Mouse (Mus musculus): ENCODE measurements around the gene Pkn1. TPM values are rescaled to one million over a fixed set of nuclear protein-coding genes. Genes with fewer than 3 reads are reported as not detected.

Pkn1 gene
- 51.9 and 61.9 TPM in 2 replicates for polyA plus RNA-seq (2012; rRNA removed)

DNA sequence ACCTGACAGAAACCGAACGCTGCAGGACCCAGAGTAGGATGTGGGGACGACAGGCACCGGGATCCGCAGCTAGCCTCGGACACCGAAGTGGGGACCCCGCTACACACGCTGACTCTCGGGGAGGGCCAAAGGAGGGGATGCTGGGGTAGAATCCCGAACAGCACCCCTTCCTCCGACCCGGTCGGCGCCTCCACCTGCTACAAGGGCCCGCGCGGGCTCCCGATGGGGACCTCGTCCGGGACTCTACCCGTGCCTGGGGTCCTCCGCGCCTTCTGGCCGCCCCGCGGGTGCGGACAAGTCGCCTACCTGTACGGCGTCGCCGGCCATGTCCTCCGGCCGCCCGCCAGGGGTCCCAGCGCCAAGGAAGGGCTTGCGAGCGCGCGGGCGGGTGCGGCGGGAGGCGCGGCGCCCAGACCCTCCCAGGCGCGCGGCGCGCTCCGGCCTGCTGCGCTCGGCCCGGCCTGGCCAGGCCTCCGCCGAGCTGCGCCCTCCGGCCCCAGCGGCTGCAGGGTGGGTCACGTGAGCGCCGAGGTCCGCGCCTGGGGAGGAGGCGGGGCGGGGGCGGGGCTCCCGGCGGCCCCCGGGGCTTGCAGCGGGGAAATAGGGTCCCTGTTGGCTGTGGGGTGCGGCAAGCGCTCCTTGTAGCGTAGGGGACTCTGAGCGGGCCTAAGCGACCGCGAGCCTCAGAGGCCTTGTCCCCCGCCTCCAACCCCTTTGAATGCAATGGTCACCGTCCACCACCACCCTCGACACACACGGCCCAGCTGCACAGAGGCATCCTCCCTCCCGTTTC lies at the start of gene Pkn1:
TSS of gene Pkn1 (minus strand) at position 519 of the 793 bp plus-strand sequence.
- DNase-seq (ENCODE audit: extremely low spot score in 1 of 2, low spot score in 1 of 2) = no peak

DNA sequence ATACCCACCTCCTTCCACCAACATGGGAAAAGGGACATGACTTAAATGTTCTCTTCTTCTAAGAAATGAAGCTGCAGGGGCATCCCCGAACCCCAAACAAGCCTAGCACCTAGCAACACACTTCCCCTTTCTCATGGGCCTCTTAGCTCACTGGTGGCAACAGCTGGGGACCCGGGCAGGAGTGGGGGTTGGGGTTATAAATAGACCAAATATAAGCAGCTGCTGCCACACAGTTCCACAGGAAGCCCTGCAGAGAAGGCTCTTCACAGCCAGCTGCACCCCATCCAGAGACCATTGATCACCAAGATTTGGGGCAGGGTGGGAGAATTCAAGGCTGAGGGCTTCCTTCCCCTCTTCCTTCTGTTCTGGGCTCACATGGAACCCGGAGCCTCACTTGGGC lies 49.7 kb upstream of the Pkn1 start:
- DNase-seq (ENCODE audit: extremely low spot score in 1 of 2, low spot score in 1 of 2) = no peak

DNA sequence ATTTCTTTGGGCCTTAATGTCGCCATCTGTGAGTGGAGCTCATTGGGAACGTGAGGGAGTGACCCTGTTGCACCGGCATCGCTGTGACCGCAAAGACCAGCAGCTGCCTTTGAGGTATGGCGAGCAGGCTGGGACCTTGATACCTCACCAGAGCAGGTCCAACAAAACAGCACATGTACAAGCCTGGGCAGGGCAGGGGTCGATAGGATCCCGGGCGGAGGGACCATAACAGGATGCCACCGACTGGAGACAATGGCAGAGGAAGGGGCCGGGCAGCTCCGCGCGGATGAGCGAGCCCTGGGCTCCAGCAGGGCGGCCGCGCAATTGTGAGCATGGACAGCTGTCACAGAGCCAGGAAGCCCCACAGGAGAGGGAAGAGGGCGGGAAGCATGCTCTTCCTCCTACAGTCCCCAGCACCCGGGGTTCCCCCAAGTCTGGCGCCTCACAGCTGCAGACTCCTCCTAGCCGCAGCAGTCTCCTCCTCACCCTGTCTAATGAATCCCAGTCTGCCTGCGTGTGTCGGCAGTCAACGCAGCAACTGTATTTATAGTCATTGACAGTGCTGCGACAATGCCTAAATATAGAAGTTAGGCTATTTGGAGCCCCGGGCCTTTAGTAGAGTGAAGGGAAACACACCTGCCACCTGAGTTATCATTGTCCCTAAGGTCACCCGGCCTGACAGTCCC lies 48.8 kb upstream of the Pkn1 start:
- peak in 1 of 2 experiments; percentile 62 for DNase-seq (ENCODE audit: extremely low spot score in 1 of 2, low spot score in 1 of 2)

DNA sequence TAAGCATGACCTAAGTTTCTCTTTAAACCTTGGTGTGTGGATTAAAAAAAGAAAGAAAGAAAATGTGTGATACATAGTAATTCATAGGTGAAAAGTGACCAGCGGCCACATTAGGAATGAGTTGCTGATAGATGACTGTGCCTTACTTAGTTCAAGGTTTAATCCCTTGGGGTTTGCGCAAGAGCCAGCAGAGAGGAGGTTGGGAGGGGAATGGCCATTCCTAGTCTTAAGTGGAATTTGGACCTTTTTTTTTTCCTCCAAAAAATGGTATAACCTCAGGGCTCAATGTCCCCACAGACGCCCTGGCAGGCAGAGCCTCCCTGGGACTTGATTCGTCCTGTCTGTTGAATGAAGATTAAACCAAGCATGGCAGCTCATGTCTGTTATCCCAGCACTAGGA lies 45.1 kb upstream of the Pkn1 start:
- no peak for DNase-seq (ENCODE audit: extremely low spot score in 1 of 2, low spot score in 1 of 2)

DNA sequence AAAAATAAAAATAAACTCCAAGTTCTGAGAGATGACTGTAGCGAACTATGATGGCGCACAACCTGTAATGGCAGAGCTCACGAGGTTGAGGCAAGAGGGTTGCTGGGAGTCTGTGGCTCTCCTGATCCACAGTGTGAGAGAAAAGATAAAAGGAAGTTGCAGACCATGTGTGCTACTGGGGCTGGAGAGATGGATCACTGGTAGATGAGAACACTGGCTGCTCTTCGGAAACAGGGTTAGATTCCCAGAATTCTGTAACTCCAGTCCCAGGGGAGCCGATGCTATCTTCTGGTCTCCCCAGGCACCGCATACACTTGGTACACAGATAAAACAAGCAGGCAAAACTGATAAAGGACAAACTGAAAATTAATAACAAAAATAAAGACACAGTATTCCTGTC lies 44.0 kb upstream of the Pkn1 start:
- no peak for DNase-seq (ENCODE audit: extremely low spot score in 1 of 2, low spot score in 1 of 2)

DNA sequence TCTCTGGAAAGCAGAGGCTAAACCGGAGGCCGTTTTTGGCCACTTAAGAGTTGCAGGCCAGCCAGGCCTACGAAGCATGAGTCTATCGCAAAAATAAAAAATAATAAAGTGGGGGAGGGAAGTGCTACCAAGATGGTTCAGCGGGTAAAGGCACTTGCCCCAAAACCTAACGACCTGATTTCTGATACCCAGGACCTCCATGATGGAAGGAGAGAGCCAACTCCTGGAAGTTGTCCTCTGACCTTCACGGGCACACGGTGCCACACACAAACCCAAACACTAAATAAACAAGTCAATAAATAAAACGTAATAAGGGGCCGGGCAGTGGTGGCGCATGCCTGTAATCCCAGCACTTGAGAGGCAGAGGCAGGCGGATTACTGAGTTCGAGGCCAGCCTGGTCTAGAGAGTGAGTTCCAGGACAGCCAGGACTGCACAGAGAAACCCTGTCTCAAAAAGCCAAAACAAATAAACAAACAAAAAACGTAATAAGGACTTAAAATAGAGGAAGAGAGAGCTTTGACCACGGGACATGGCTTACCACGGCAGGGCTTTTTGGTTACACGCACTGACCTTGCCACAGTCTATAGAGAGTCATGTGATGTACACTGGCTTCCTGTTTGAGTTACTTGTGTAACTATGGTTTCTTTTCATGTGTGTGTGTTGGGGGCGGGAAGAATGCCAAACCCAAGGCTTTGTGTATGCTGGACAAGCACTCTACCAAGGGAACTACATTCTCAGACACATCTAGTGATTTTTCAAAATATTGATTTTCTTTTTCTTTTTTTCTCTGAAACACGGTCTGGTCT lies 43.1 kb upstream of the Pkn1 start:
- no peak for DNase-seq (ENCODE audit: extremely low spot score in 1 of 2, low spot score in 1 of 2)

DNA sequence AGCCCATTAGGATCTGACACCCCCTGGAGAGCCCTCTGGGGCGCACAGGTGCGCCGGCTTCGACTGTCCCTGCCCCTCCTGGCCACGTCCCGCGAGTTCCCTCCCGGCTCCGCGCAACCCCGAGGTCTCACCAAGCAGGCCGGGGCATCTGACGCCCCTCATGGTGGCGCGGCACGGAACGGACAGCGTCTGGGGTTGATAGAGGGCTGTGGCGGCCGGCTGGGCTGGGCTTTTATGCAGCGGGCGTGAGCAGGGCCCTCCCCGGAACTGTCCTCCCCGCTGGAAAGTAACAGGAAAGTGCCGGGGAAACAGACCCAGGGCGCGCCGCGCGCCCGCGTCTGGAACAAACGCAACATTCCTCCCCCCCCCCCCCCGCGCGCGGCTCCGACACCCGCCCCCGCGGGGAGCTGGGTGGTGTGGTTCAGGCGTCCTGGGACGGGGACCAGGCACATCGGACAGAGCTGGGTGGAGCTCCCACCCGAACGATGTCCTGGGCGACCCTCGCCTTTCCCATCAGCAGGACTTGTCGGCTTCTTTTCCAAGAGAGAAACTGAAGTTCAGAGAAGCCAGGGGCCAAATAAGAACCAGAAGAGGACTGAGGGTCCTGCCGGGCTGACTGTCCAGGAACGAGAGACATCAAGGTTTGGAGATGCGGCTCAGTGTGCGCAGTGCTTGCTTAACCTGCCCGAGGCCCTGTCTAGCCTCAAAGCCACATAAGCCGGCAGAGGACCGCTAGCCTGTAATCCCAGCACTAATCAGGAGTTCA lies 42.2 kb upstream of the Pkn1 start, which contains the start of gene Adgre5:
TSS of gene Adgre5 (minus strand) at position 351 of the 766 bp plus-strand sequence.
- no peak for DNase-seq (ENCODE audit: extremely low spot score in 1 of 2, low spot score in 1 of 2)

DNA sequence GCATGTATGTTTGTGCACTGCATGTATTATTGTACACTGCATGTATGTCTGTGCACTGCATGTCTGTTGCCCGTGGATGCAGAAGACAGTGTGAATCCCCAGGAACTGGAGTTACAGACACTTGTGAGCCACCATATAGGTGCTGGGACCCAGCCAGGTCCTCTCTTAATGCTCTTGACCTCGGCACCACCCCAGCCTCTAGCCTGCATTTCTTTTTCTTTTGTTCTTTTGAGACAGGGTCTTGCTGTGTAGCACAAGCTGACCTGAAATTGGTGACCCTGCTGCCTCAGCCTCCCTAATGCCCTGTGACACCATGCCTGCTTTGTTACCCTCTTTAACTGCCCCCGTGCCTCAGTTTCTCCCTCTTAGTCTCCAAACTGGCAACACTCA lies 41.6 kb upstream of the Pkn1 start:
- DNase-seq (ENCODE audit: extremely low spot score in 1 of 2, low spot score in 1 of 2) = no peak

DNA sequence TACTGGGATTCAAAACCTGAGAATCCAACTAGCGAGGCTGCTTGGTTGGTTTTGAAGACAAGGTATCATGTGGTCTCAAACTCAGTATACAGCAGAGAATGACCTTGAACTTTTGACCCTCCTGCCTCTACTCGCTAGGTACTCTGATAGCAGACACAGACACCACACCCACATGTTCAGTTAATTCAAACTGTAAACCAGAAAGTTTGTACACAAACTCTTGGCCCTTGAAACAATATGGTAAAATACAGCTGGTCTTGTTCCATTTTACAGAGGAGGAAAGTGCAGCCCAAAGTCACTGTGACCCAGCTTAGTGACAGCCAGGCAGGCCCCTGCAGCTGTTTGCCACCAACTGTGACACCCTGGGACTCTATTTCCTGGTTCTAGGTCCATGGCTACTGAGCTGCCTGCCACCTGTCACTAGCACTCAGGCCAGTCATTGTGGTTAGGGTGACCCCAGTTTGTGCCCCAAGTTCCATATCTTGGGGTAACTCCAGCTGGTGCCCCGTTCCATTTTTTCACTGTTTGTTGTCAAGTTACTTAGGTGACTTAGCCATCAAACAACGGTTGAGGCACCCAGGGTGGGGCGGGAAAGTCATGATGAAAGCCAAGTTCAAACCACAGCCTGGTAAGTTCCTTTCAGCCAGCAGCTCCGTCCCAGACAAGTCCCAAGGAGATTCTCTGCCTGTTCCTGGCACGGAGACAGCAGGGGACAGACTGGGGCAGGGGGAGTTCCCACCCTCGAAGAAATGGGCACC lies 40.9 kb upstream of the Pkn1 start:
- DNase-seq (ENCODE audit: extremely low spot score in 1 of 2, low spot score in 1 of 2) = no peak

DNA sequence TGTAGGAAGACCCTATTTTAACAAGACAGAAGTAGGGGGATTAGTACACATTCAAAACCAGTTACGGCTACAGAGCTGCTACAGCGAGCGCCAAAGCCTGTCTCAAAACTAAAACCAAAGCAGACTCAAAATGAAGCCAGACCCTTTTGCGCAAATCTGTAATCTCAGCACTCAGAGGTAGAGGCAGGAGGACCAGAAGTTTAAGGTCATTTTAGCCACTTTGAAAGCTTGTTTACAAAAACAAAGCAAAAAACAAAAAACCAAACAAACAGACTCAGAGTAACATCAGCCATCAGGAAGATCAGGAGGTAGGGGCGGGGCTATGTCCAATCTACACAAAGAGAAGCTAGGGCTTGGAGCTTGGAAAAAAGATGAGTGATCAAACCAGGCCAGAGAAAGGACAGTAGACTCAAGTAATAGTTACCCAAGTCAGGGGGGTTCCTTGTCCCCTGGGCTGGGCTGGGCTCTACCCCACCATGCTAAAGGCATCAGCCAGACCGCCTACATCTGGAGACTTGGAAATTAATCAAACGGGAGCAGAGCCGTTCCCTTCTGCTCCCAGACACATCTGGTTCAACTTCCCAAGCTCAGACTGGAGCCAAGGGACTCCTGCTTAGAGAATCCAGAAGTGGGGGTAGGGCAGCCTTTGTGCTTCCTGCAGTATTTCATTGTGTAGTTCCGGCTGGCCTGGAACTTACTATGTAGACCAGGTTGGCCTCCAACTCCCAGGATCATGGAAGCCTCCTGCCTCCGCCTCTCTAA lies 40.2 kb upstream of the Pkn1 start:
- DNase-seq (ENCODE audit: extremely low spot score in 1 of 2, low spot score in 1 of 2) = no peak

DNA sequence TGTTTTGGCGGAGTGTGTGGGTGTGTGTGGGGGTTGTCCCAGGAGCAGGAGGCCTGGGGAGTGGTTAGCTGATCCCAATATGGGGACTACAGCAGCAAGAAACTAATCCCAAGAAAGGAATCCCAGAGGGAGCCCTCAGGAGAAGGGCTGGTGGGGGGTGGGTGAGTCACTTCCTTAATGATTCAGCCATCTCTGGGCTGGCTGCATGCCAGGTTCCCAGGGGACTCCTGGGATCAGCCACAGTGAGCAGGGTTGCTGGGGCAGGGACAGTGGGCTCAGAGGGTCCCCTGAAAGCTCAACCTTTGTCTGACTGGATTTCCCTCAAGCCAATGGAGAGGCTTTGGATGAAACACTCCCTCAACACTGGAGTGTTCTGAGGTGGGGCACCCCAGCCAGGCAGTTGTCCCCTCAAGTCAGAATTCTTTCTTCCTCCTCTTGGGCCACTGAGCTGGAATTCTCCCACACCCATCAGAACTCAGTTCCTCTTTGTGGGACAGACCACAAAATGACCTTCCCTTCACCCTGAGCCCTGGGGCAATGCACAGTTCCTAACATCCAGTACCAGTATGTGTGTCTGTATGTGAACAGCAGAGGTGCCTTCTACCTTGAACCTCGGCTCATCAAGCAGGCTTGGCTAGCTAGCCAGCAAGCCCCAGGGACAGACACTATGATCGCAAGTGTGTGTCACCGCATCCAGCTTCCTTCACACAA lies 39.0 kb upstream of the Pkn1 start:
- DNase-seq (ENCODE audit: extremely low spot score in 1 of 2, low spot score in 1 of 2) = no peak

DNA sequence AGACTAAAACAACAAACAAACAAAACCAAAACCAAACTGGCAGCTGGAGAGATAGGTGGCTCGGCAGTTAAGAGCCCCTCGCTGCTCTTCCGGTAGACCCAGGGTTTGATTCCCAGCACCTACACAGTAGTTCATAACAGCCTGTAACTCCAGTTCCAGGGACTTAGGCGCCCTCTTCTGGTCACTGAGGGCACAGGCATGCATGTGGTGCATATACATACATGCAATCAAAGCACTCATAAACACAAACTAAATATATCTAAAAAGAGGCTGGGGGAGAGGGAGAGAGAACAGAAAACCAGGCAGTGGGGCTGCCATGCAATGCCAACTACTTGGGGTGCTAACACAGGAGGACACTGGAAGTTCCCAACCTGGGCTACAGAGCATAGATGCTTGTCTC lies 38.4 kb upstream of the Pkn1 start:
- no peak for DNase-seq (ENCODE audit: extremely low spot score in 1 of 2, low spot score in 1 of 2)

DNA sequence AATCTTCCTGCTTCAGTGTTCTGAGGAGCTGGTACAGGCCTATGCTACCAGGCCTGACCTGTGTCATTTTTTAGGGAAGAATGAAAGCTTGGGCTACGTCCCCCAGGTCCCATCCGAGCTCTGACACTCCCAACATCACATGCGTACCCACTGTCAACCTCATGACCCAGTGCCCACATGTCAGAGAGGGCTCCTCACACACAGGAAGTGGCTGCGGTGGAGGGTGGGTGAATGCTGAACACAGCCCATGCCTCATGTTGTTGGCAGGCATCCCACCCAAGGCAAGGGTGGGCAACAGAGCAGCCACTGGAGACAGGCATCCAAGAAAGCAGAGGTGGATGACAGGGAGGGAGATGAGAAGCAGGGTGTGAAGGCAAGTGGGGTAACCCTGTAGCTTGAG lies 37.7 kb upstream of the Pkn1 start:
- no peak for DNase-seq (ENCODE audit: extremely low spot score in 1 of 2, low spot score in 1 of 2)

DNA sequence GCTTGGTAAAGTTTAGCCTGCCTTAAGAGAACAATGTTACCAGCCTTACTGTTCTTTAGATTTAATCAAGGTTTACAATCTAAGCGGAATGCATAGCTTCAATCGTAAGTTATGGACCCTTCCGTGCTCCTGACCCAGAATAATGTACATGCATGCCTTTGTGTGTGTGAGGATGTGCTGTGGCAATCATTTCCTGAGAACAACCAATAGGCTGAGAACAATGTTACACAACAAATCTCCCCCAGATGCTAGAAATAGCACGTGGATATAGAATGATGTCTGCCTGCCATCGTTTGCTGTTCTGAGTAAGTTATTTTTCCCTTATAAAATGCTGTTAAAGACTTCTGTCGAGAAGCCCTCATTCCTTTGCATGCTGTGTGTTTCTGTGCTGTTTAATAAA lies 33.9 kb upstream of the Pkn1 start:
- no peak for DNase-seq (ENCODE audit: extremely low spot score in 1 of 2, low spot score in 1 of 2)

DNA sequence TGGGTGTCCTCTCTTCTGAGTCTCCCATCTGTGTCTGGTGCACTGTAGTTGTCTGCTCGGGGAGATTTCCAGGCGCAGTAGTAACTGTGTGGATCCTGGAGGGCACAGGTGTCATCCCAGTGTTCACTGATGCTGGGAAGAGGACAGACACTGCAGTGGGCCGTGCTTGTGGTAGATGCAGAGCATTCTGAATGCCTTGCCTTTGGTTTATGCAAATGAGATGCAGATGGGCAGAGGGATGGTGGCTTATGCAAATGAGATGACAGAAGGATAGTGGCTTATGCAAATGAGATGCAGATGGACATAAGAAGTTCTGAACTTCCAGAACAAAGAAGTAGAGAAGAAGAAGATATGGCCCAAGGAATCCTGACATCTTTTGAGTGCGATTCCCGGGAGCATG lies 32.9 kb upstream of the Pkn1 start:
- no peak for DNase-seq (ENCODE audit: extremely low spot score in 1 of 2, low spot score in 1 of 2)

DNA sequence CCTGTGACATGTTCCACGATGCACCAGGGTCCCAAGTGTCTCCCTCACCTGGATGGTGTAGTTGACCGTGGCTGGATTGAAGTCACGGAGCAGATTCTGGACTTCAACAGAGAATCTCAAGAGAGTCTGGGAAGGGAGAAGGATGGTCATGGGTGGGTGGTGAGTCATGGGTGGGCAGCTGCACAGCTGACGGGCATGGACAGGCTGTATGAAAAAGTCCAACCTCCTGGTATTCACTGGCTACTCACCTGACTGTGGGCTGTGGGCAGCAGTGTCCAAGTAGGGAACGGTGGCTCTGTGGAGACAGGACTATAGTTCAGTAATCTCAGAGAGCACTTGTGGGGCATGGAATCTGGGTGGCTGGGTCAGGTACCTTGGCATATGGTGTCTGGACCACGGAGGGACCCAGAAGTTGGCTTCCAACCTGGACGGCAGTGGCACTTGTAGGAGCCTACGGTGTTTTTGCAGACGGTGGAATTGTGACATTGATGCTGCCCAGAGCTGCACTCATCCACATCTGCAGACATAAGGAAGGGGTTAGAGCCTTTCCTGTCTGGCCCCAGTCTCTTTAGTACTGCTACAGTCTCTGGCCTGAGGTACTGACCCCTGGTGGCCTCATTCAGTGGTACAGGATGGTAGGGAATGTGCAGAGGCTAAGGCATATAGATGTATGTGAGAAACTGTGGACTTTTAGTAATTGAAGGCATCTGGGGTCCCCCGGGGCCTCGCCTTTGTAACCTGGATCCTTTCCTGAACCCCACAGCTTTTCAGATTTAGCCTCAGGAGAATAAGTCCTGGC lies 30.2 kb upstream of the Pkn1 start:
- no peak for DNase-seq (ENCODE audit: extremely low spot score in 1 of 2, low spot score in 1 of 2)

DNA sequence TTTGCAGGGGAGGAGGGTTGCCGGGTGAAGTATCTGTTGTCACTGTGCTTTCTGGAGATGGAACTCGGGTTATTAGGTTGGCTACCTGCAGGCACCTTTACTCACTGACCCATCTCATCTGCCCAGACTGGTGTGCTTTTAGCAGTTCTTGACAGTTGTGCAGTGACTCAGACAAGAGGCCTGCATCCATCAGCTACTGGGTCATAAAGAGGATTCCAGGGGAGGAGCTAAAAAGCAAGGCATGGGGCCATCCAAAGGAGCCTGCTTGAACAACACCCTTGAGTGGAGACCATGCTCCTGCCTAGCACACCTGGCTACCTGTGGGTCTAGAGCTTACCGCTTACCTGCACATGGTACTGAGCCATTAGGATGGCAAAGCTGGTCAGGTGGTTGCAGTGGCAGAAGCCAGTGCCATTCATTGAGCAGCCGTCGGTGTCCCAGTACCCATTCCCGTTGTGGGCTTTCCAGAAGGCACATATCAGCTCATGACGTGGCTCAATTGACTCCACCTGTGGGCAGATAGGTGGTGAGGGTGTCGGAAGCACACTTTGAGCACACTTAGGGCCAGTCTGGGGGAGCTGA lies 26.6 kb upstream of the Pkn1 start:
- no peak for DNase-seq (ENCODE audit: extremely low spot score in 1 of 2, low spot score in 1 of 2)
